Mouse (Mus musculus) limb, embryonic 13.5 days (tissue): ENCODE data around the gene Atp5b. TPM values are rescaled to one million over a fixed set of nuclear protein-coding genes. Genes with fewer than 3 reads are reported as not detected.
"Not testable (repeated sequence)": the region's sequence is repeated elsewhere in the genome, so short reads cannot be mapped to it uniquely, and the experiment has no call there.

Experiments
- ATAC-seq: fragments of 200-750 bp; cut with Nextera tagmentation; 2 replicates; pipeline ENCODE4 v1.8.0; 2017; ENCODE audit warnings: low read depth, moderate number of reproducible peaks, moderate TSS enrichment; ENCODE audit not compliant: low FRiP score
- H3K27ac ChIP-seq: fragments of 300-500 bp; sonication (generic); 2 replicates; pipeline ENCODE4 v1.5.1; 2015; ENCODE audit warnings: inconsistent platforms, mild to moderate bottlenecking, moderate library complexity
- H3K27me3 ChIP-seq: fragments of 300-500 bp; sonication (generic); 2 replicates; pipeline ENCODE4 v1.6.1; 2015; ENCODE audit warnings: mild to moderate bottlenecking, inconsistent platforms
- H3K36me3 ChIP-seq: fragments of 300-500 bp; sonication (generic); 2 replicates; pipeline ENCODE4 v1.6.1; 2015; ENCODE audit warnings: inconsistent platforms, mild to moderate bottlenecking, moderate library complexity
- H3K4me1 ChIP-seq: fragments of 300-500 bp; sonication (generic); 2 replicates; pipeline ENCODE4 v1.6.1; 2015; ENCODE audit warnings: inconsistent platforms
- H3K4me2 ChIP-seq: fragments of 300-500 bp; sonication (generic); replicated peaks from 2 replicates; pipeline ENCODE4 v1.6.1; 2015; ENCODE audit warnings: inconsistent platforms, mild to moderate bottlenecking, moderate library complexity
- H3K4me3 ChIP-seq: fragments of 300-500 bp; sonication (generic); 2 replicates; pipeline ENCODE4 v1.5.1; 2015; ENCODE audit warnings: moderate library complexity, mild to moderate bottlenecking, inconsistent platforms
- H3K9ac ChIP-seq: fragments of 300-500 bp; sonication (generic); 2 replicates; pipeline ENCODE4 v1.6.1; 2015; ENCODE audit warnings: mild to moderate bottlenecking, inconsistent platforms
- H3K9me3 ChIP-seq: fragments of 300-500 bp; sonication (generic); 2 replicates; pipeline ENCODE4 v1.6.1; 2016; ENCODE audit warnings: inconsistent platforms
- WGBS: fragments of 180-500 bp; shearing (Covaris S2); methylation state at CpG from one replicate; pipeline ENCODE4 v1.1.7; 2015; 5-methylcytosine and 5-hydroxymethylcytosine counted together
- polyA plus RNA-seq: library from polyadenylated mRNA; unstranded; fragments of >200 nt; fragmentation: Nextera tagmentation; extraction: Ambion mirVana; gene quantifications from 2 replicates; pipeline ENCODE4 v1.2.1, GENCODE M21; 2015

Atp5b gene
- polyA plus RNA-seq, 1 experiment from 2014 or later = 1,954 TPM

- H3K4me1 ChIP-seq = no peaks in the 10 kb centered on the region
- H3K27ac ChIP-seq = no peak overlapping the region
- no peaks in the 10 kb centered on the region for H3K9me3 ChIP-seq
- H3K9ac ChIP-seq = no peak overlapping the region
- no peak for ATAC-seq
- 93% methylated on average over 5 of the region's 5 CpGs for WGBS
- peaks cover 50% of the 10 kb centered on the region for H3K36me3 ChIP-seq
- H3K4me2 ChIP-seq = no peak overlapping the region
- H3K27me3 ChIP-seq = no peaks in the 10 kb centered on the region
- H3K4me3 ChIP-seq = no peak overlapping the region
Measured at GRCm38 (mm10) chr10:128051589-128051988, 31.5 kb upstream of the Atp5b start.

GRCm38 (mm10) chr10:128052136-128052535, 30.9 kb upstream of the Atp5b start:
- ATAC-seq, H3K4me2 ChIP-seq, H3K27me3 ChIP-seq, H3K4me3 ChIP-seq, H3K4me1 ChIP-seq, H3K9me3 ChIP-seq, H3K9ac ChIP-seq, H3K27ac ChIP-seq: not testable (repeated sequence)
- WGBS = 91% methylated on average over 1 of the region's 2 CpGs
- peaks cover 45% of the 10 kb centered on the region for H3K36me3 ChIP-seq

DNA sequence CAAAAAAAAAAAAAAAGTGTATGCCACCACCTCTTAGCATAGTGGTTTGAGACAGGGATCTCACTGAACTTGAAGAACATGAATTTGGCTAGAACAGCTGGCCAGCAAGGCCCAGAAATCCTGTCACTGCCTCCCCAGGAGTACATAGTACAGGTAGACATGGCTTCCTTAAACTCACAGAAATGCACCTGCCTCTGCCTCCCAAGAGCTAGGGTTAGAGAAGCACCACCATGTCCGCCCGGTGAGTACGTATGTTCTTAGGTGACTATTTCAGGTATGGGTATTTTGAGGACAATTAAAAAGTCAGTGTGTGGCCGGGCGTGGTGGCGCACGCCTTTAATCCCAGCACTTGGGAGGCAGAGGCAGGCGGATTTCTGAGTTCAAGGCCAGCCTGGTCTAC, 30.1 kb upstream of the Atp5b start:
- H3K27ac ChIP-seq = no peak overlapping the region
- peaks cover 38% of the 10 kb centered on the region for H3K36me3 ChIP-seq
- peaks cover 5% of the 10 kb centered on the region for H3K4me1 ChIP-seq
- no peak overlapping the region for H3K4me2 ChIP-seq
- 90% methylated on average over 8 of the region's 8 CpGs for WGBS
- no peak overlapping the region for H3K9ac ChIP-seq
- no peak overlapping the region for H3K4me3 ChIP-seq
- no peak for ATAC-seq
- H3K27me3 ChIP-seq = no peaks in the 10 kb centered on the region
- no peaks in the 10 kb centered on the region for H3K9me3 ChIP-seq

- Histone ChIP-seq H3K4me2 (peak overlapping the region; percentile 84), H3K4me1 (peaks cover 22% of the 10 kb centered on the region), H3K36me3 (peaks cover 14% of the 10 kb centered on the region; the same call in 1 of the 2 replicates), H3K27ac (peak overlapping the region; percentile 99), H3K9me3 (no peaks in the 10 kb centered on the region), H3K4me3 (peak overlapping the region; percentile 98), H3K27me3 (no peaks in the 10 kb centered on the region), H3K9ac (peak overlapping the region; percentile 98)
- no peak; the same call in 1 of the 2 replicates for ATAC-seq
- WGBS = 1% methylated on average over 18 of the region's 18 CpGs
Measured at GRCm38 (mm10) chr10:128058184-128058583, 24.9 kb upstream of the Atp5b start.

- Histone ChIP-seq H3K27me3 (no peaks in the 10 kb centered on the region), H3K4me1 (peaks cover 22% of the 10 kb centered on the region), H3K4me3 (peak within 1 kb of the TSS; percentile 98), H3K27ac (peak within 1 kb of the TSS; percentile 99), H3K36me3 (peaks cover 17% of the 10 kb centered on the region; the same call in 1 of the 2 replicates), H3K4me2 (peak within 1 kb of the TSS; percentile 84), H3K9ac (peak within 1 kb of the TSS; percentile 98), H3K9me3 (no peaks in the 10 kb centered on the region)
- ATAC-seq = peak; percentile 95
- under 1% methylated on average over 70 of the region's 72 CpGs for WGBS
Measured at GRCm38 (mm10) chr10:128058601-128059151, 24.4 kb upstream of the Atp5b start, which contains the start of gene Ptges3. Gene Ptges3 (plus strand): TSS chr10:128058954.

DNA sequence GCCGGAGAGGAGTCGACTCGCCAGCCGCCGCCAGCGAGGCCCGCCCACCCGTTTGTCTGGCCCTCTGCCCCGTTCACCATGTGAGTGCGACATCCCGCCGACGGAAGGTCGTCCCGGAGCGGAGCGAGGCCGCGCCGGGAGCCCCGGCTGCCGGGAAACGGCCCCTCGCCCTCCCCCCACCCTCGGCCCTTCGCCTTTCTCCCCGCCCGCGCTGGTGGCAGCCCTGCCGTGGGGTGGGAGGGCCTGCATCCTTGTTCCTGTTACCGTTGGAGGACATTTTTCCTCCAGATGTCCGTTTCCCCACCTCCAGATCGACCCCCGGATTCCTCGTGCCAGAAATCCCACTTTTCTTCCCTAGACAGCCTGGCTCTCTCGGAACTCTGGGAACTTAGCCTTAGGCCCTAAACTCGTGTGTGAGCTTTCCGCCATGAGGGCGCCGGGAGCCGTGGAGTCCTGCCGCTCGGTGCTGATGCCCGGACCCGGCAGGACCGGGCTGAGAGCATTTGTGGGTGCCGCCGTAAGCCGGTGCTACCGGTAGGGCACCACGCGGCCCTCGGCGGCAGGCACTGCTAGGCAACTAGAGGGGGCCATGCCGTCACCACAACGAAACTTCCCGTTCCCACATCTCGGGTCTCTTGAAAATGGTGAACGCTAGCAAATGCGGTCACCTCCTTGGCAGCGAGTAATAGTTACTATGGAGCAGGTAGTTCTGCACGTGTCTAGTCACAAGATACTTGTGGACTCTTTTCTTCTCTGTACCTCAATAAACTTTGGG, 23.7 kb upstream of the Atp5b start:
- peaks cover 22% of the 10 kb centered on the region for H3K4me1 ChIP-seq
- H3K27ac ChIP-seq = peak overlapping the region; percentile 99
- peak overlapping the region; percentile 84 for H3K4me2 ChIP-seq
- H3K36me3 ChIP-seq = peaks cover 22% of the 10 kb centered on the region
- peak overlapping the region; percentile 98 for H3K4me3 ChIP-seq
- no peaks in the 10 kb centered on the region for H3K27me3 ChIP-seq
- H3K9ac ChIP-seq = peak overlapping the region; percentile 98
- ATAC-seq = peak; percentile 30
- no peaks in the 10 kb centered on the region for H3K9me3 ChIP-seq
- under 1% methylated on average over 62 of the region's 62 CpGs for WGBS

DNA sequence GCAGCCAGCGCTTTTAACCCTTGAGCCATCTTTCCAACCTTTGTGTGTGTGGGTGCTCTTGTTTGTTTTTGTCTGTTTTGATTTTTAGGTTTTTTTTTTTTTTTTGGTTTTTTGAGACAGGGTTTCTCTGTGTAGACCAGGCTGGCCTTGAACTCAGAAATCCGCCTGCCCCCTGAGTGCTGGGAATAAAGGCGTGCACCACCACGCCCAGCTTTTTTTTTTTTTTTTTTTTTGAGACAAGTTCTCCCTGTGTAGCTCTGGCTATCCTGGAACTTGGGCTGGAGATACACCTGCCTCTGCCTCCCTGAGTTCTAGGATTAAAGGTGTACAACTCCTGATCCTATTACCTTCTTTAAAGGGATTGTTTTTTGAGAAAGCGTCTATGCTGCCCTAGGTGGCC, 22.0 kb upstream of the Atp5b start:
- peaks cover 22% of the 10 kb centered on the region for H3K36me3 ChIP-seq
- ATAC-seq = no peak

GRCm38 (mm10) chr10:128062221-128062989, 20.7 kb upstream of the Atp5b start:
- H3K4me3 ChIP-seq = no peak overlapping the region
- no peak for ATAC-seq
- H3K4me1 ChIP-seq = peaks cover 22% of the 10 kb centered on the region
- no peaks in the 10 kb centered on the region for H3K27me3 ChIP-seq
- H3K9ac ChIP-seq = no peak overlapping the region
- 94% methylated on average over 6 of the region's 6 CpGs for WGBS
- no peak overlapping the region for H3K27ac ChIP-seq
- no peaks in the 10 kb centered on the region for H3K9me3 ChIP-seq
- H3K4me2 ChIP-seq = no peak overlapping the region
- peaks cover 27% of the 10 kb centered on the region for H3K36me3 ChIP-seq

More for the DNA sequence above, 22.0 kb upstream of the Atp5b start:
- Histone ChIP-seq H3K4me2 (peak overlapping the region; percentile 84), H3K4me3 (peak overlapping the region; percentile 98), H3K4me1 (peaks cover 22% of the 10 kb centered on the region), H3K9ac (peak overlapping the region; percentile 98), H3K27ac (no peak overlapping the region), H3K27me3 (no peaks in the 10 kb centered on the region), H3K9me3 (no peaks in the 10 kb centered on the region)
- 90% methylated on average over 5 of the region's 5 CpGs for WGBS

GRCm38 (mm10) chr10:128066072-128066471, 17.0 kb upstream of the Atp5b start:
- H3K36me3 ChIP-seq = peaks cover 52% of the 10 kb centered on the region
- no peak overlapping the region for H3K4me2 ChIP-seq
- H3K27ac ChIP-seq = no peak overlapping the region
- H3K4me3 ChIP-seq = no peak overlapping the region
- WGBS = 85% methylated on average over 5 of the region's 5 CpGs
- no peaks in the 10 kb centered on the region for H3K27me3 ChIP-seq
- 0 out of 2 replicates have a peak, but pooled peaks cover 5% of the 10 kb centered on the region for H3K4me1 ChIP-seq
- peaks cover 3% of the 10 kb centered on the region; the same call in 1 of the 2 replicates for H3K9me3 ChIP-seq
- no peak for ATAC-seq
- H3K9ac ChIP-seq = no peak overlapping the region

DNA sequence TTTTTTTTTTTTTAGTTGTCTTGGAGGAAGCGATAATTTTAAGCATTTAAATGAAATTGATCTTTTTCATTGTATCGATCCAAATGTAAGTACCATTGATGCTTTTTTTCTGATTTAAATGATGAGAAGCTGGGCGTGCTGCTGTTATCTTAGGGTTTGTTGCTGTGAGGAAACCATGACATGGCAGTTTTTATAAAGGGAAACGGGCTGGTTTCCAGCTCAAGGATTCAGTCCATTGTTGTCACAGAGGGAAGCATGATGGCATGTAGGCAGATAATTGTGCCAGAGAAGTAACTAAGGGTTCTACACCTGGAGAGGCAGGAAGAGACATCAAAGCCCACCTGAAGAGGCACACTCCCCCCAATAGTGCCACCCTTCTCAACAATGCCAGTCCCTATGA, 13.9 kb upstream of the Atp5b start:
- no peak overlapping the region for H3K4me3 ChIP-seq
- no peak overlapping the region for H3K9ac ChIP-seq
- no peak overlapping the region for H3K4me2 ChIP-seq
- H3K27ac ChIP-seq = no peak overlapping the region
- H3K4me1 ChIP-seq = no peaks in the 10 kb centered on the region
- no peaks in the 10 kb centered on the region for H3K27me3 ChIP-seq
- H3K9me3 ChIP-seq = peaks cover 3% of the 10 kb centered on the region; the same call in 1 of the 2 replicates
- 96% methylated on average over 4 of the region's 4 CpGs for WGBS
- ATAC-seq = no peak
- peaks cover 61% of the 10 kb centered on the region for H3K36me3 ChIP-seq

- not testable (repeated sequence) for H3K4me1 ChIP-seq, H3K9ac ChIP-seq, H3K4me2 ChIP-seq, H3K27me3 ChIP-seq, H3K4me3 ChIP-seq, H3K27ac ChIP-seq, ATAC-seq, H3K9me3 ChIP-seq
- H3K36me3 ChIP-seq = peaks cover 66% of the 10 kb centered on the region
- WGBS = 94% methylated on average over 2 of the region's 2 CpGs
Measured at GRCm38 (mm10) chr10:128070432-128070831, 12.6 kb upstream of the Atp5b start.

DNA sequence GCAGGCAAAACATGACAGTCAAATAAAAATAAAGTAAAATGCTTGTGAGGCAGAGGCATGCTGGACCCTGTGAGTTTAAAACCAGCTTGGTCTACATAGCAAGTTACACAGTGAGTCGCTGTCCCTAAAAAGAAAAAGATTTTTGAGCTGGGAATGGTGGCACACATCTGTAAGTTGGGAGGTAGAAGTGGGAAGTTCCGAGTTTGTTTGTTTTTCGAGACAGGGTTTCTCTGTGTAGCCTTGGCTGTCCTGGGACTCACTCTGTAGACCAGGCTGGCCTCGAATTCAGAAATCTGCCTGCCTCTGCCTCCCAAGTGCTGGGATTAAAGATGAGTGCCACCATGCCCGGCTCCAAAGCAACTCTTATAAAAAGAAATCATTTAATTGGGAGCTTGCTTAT, 4.8 kb upstream of the Atp5b start:
- not testable (repeated sequence) for ATAC-seq, H3K27ac ChIP-seq
- 87% methylated on average over 5 of the region's 5 CpGs for WGBS

More for the DNA sequence above, 4.8 kb upstream of the Atp5b start:
- not testable (repeated sequence) for H3K4me1 ChIP-seq, H3K9me3 ChIP-seq, H3K9ac ChIP-seq, H3K4me3 ChIP-seq, H3K27me3 ChIP-seq, H3K4me2 ChIP-seq
- H3K36me3 ChIP-seq = peaks cover 32% of the 10 kb centered on the region
